Mouse (Mus musculus) embryonic facial prominence, embryonic 10.5 days (tissue): Measurements from ENCODE around the gene Lpar4. TPM values are rescaled to one million over a fixed set of nuclear protein-coding genes. Genes with fewer than 3 reads are reported as not detected.

Source experiments
- DNase-seq: peaks from one replicate; pipeline ENCODE4 v3.0.0-alpha.2; 2017; ENCODE audit warnings: low spot score
- H3K27ac ChIP-seq: fragments of 300-500 bp; sonication (generic); replicated peaks from 2 replicates; pipeline ENCODE4 v1.5.1; 2016; ENCODE audit warnings: mild to moderate bottlenecking
- H3K27me3 ChIP-seq: fragments of 300-500 bp; sonication (generic); replicated peaks from 2 replicates; pipeline ENCODE4 v1.6.1; 2016; ENCODE audit warnings: low read depth, mild to moderate bottlenecking; ENCODE audit not compliant: poor library complexity, severe bottlenecking
- H3K36me3 ChIP-seq: fragments of 300-500 bp; sonication (generic); replicated peaks from 2 replicates; pipeline ENCODE4 v1.6.1; 2016; ENCODE audit warnings: mild to moderate bottlenecking, moderate library complexity
- H3K4me1 ChIP-seq: fragments of 300-500 bp; sonication (generic); 2 replicates; pipeline ENCODE4 v1.6.1; 2016
- H3K4me3 ChIP-seq: fragments of 300-500 bp; sonication (generic); 2 replicates; pipeline ENCODE4 v1.5.1; 2016; ENCODE audit warnings: mild to moderate bottlenecking, moderate library complexity
- H3K9me3 ChIP-seq: fragments of 300-500 bp; sonication (generic); 2 replicates; pipeline ENCODE4 v1.6.1; 2016; ENCODE audit warnings: mild to moderate bottlenecking
- WGBS: fragments of 180-500 bp; shearing (Covaris S2); methylation state at CpG from one replicate; pipeline ENCODE4 v1.1.7; 2016; 5-methylcytosine and 5-hydroxymethylcytosine counted together
- polyA plus RNA-seq: library from polyadenylated mRNA; unstranded; fragments of >200 nt; fragmentation: Nextera tagmentation; extraction: Ambion mirVana; gene quantifications from 2 replicates; pipeline ENCODE4 v1.2.1, GENCODE M21; 2016

Gene Lpar4
- polyA plus RNA-seq, result 13.4 and 15.3 TPM in 2 replicates

GRCm38 (mm10) chrX:106920175-106920827, at the start of gene Lpar4:
Lpar4 (plus strand) TSS chrX:106920625.
- Histone ChIP-seq H3K27ac (peak within 1 kb of the TSS; percentile 82), H3K36me3 (peaks cover 6% of the 10 kb centered on the region; the same call in 1 of the 2 replicates), H3K27me3 (peaks cover 47% of the 10 kb centered on the region), H3K4me3 (peak within 1 kb of the TSS; percentile 55), H3K4me1 (no peaks in the 10 kb centered on the region), H3K9me3 (no peaks in the 10 kb centered on the region)
- WGBS, result 18% methylated on average over 11 of the region's 11 CpGs
- DNase-seq, result peak; percentile 73

GRCm38 (mm10) chrX:106871426-106871825, 49.0 kb upstream of the Lpar4 start:
- H3K36me3 ChIP-seq, result no peaks in the 10 kb centered on the region
- no peak overlapping the region for H3K27ac ChIP-seq
- no peak for DNase-seq
- H3K4me3 ChIP-seq, result no peak overlapping the region
- no peaks in the 10 kb centered on the region for H3K9me3 ChIP-seq
- peaks cover 40% of the 10 kb centered on the region for H3K27me3 ChIP-seq
- 64% methylated on average over 3 of the region's 3 CpGs for WGBS
- H3K4me1 ChIP-seq, result no peaks in the 10 kb centered on the region

- Histone ChIP-seq H3K9me3 (no peaks in the 10 kb centered on the region), H3K4me1 (no peaks in the 10 kb centered on the region), H3K27me3 (peaks cover 40% of the 10 kb centered on the region), H3K27ac (no peak overlapping the region), H3K36me3 (no peaks in the 10 kb centered on the region), H3K4me3 (no peak overlapping the region)
- no peak for DNase-seq
- WGBS, result 33% methylated on average over 3 of the region's 3 CpGs
Observed at GRCm38 (mm10) chrX:106871894-106872293, 48.5 kb upstream of the Lpar4 start.

- Histone ChIP-seq H3K4me1 (no peaks in the 10 kb centered on the region), H3K4me3 (no peak overlapping the region), H3K36me3 (no peaks in the 10 kb centered on the region), H3K9me3 (no peaks in the 10 kb centered on the region), H3K27ac (no peak overlapping the region), H3K27me3 (peaks cover 40% of the 10 kb centered on the region)
- DNase-seq, result no peak
- 66% methylated on average over 4 of the region's 4 CpGs for WGBS
Observed at GRCm38 (mm10) chrX:106872315-106872714, 48.1 kb upstream of the Lpar4 start.

GRCm38 (mm10) chrX:106897707-106898275, 22.6 kb upstream of the Lpar4 start:
- 0 out of 2 replicates have a peak overlapping the region, but pooled peaks have one; percentile 24 for H3K27ac ChIP-seq
- WGBS, result 59% methylated on average over 2 of the region's 2 CpGs
- DNase-seq, result peak; percentile 26

GRCm38 (mm10) chrX:106920828-106921619, 599 bp downstream of the Lpar4 start:
- H3K27me3 ChIP-seq, result peaks cover 47% of the 10 kb centered on the region

More at GRCm38 (mm10) chrX:106897707-106898275, 22.6 kb upstream of the Lpar4 start:
- Histone ChIP-seq H3K4me1 (no peaks in the 10 kb centered on the region), H3K9me3 (no peaks in the 10 kb centered on the region), H3K36me3 (no peaks in the 10 kb centered on the region), H3K27me3 (peaks cover 25% of the 10 kb centered on the region), H3K4me3 (no peak overlapping the region)

GRCm38 (mm10) chrX:106924572-106924971, 4.1 kb downstream of the Lpar4 start:
- no peaks in the 10 kb centered on the region for H3K4me1 ChIP-seq
- no peak for DNase-seq
- peaks cover 24% of the 10 kb centered on the region for H3K27me3 ChIP-seq
- H3K9me3 ChIP-seq, result no peaks in the 10 kb centered on the region
- no peak overlapping the region for H3K4me3 ChIP-seq
- H3K27ac ChIP-seq, result no peak overlapping the region
- peaks cover 10% of the 10 kb centered on the region for H3K36me3 ChIP-seq

More at GRCm38 (mm10) chrX:106920828-106921619, 599 bp downstream of the Lpar4 start:
- DNase-seq, result no peak
- Histone ChIP-seq H3K9me3 (no peaks in the 10 kb centered on the region), H3K36me3 (peaks cover 10% of the 10 kb centered on the region; the same call in 1 of the 2 replicates), H3K4me3 (peak overlapping the region; percentile 55), H3K4me1 (no peaks in the 10 kb centered on the region), H3K27ac (peak overlapping the region; percentile 82)
- 13% methylated on average over 9 of the region's 9 CpGs for WGBS

GRCm38 (mm10) chrX:106939326-106939725, 18.9 kb downstream of the Lpar4 start:
- H3K27ac ChIP-seq, result no peak overlapping the region
- no peaks in the 10 kb centered on the region for H3K9me3 ChIP-seq
- no peaks in the 10 kb centered on the region for H3K36me3 ChIP-seq
- H3K27me3 ChIP-seq, result peaks cover 38% of the 10 kb centered on the region
- no peak overlapping the region for H3K4me3 ChIP-seq
- WGBS, result 78% methylated on average over 3 of the region's 3 CpGs
- no peaks in the 10 kb centered on the region for H3K4me1 ChIP-seq
- DNase-seq, result no peak

- DNase-seq, result no peak
- Histone ChIP-seq H3K4me1 (no peaks in the 10 kb centered on the region), H3K27me3 (peaks cover 27% of the 10 kb centered on the region), H3K27ac (no peak overlapping the region), H3K4me3 (no peak overlapping the region), H3K36me3 (no peaks in the 10 kb centered on the region), H3K9me3 (no peaks in the 10 kb centered on the region)
- WGBS, result 67% methylated on average over 1 of the region's 1 CpGs
Observed at GRCm38 (mm10) chrX:106950558-106950957, 30.1 kb downstream of the Lpar4 start.

- no peak for DNase-seq
- no peak overlapping the region for H3K4me3 ChIP-seq
- no peak overlapping the region for H3K27ac ChIP-seq
- no peaks in the 10 kb centered on the region for H3K36me3 ChIP-seq
- WGBS, result 19% methylated on average over 2 of the region's 2 CpGs
- H3K27me3 ChIP-seq, result peaks cover 27% of the 10 kb centered on the region
- H3K4me1 ChIP-seq, result no peaks in the 10 kb centered on the region
- no peaks in the 10 kb centered on the region for H3K9me3 ChIP-seq
Observed at GRCm38 (mm10) chrX:106951016-106951415, 30.6 kb downstream of the Lpar4 start.

- peaks cover 20% of the 10 kb centered on the region for H3K27me3 ChIP-seq
- WGBS, result 75% methylated on average over 1 of the region's 1 CpGs
- H3K9me3 ChIP-seq, result no peaks in the 10 kb centered on the region
- no peak overlapping the region for H3K27ac ChIP-seq
- DNase-seq, result no peak
- H3K36me3 ChIP-seq, result no peaks in the 10 kb centered on the region
- H3K4me3 ChIP-seq, result no peak overlapping the region
- no peaks in the 10 kb centered on the region for H3K4me1 ChIP-seq
Observed at GRCm38 (mm10) chrX:106953840-106954239, 33.4 kb downstream of the Lpar4 start.

GRCm38 (mm10) chrX:106962233-106962632, 41.8 kb downstream of the Lpar4 start:
- no peaks in the 10 kb centered on the region for H3K4me1 ChIP-seq
- H3K36me3 ChIP-seq, result no peaks in the 10 kb centered on the region
- no peak overlapping the region for H3K4me3 ChIP-seq
- no peak overlapping the region for H3K27ac ChIP-seq
- peaks cover 18% of the 10 kb centered on the region for H3K27me3 ChIP-seq
- WGBS, result 84% methylated on average over 2 of the region's 2 CpGs
- DNase-seq, result no peak
- no peaks in the 10 kb centered on the region for H3K9me3 ChIP-seq
